Mouse (Mus musculus): Measurements from ENCODE around the gene Sall1. TPM values are rescaled to one million over a fixed set of nuclear protein-coding genes. Genes with fewer than 3 reads are reported as not detected.

Gene Sall1
- polyA plus RNA-seq, 1 experiment from 2014 or later: 0.08 TPM

DNA sequence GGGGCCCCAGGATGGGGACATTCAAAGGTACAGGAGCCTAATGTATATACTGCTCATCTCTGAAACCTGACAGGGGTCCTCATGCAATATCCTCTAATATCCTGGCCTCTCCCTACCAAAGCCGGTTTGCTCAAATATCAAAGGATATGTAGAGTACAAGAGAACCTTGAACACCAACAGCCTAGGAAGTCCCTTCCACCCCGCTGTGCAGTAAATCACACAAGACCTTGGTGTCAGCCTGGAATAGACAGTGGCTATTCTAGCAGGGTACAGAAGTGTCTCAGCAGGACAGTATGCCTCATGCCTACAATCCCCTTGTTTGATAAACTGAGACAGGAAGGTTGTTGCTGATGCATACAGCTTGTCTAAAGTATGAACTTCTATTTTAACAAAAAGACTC is 46.7 kb downstream of the Sall1 start:
- no peak overlapping the region for H3K9ac ChIP-seq
- H3K4me1 ChIP-seq (ENCODE audit: insufficient read depth): no peaks in the 10 kb centered on the region
- TF ChIP-seq CTCF (IDR thresholded peaks at IDR 0.05; ENCODE audit: low read depth): no peak
- H3K27ac ChIP-seq (ENCODE audit: low read depth): no peak overlapping the region
- H3K4me2 ChIP-seq: no peak overlapping the region
- no peaks in the 10 kb centered on the region for H3K9me3 ChIP-seq (ENCODE audit: low read depth, low read length)
- H3K27me3 ChIP-seq (ENCODE audit: insufficient read depth, low read length): no peaks in the 10 kb centered on the region
- ATAC-seq (ENCODE audit: insufficient read depth) (no peak), DNase-seq (no peak)
- WGBS: 84% methylated on average over 2 of the region's 2 CpGs
- no peaks in the 10 kb centered on the region for H3K36me3 ChIP-seq (ENCODE audit: insufficient read depth)
- no peak overlapping the region for H3K4me3 ChIP-seq (ENCODE audit: low read depth, low read length)

DNA sequence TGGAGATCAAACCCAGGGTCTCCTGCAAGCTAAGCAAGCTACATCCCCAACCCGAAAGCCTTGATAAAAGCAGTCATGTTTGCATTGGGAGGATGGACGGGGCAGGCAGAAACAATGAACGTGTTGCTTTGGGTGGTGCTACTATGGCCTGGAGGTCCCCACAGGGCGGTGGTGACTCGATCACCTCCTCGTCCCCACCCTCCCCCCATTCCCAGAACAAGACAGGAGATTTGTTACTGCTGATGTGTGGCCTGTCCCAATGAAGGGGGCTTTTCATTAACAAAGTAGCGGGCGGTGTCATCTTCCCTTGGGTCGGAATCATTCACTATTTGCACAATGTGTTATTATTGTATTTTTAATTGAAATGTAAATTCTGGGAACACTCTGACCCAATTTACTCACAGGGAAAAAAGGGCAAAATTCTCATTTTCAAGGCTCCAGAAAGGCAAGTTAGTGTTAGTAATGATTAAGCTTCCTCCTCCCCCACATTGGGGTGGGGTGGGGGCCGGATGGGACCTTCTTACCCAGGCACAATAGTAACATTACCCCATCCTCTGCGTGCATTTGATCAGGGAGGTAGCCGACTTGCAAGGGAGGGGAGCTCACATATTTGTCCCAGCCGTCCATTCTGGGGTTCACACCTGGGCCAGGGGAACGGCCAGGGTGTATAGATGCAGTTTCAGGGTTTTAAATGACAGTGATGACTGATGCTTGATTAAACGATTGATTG is 52.0 kb downstream of the Sall1 start:
- no peaks in the 10 kb centered on the region for H3K36me3 ChIP-seq (ENCODE audit: insufficient read depth)
- no peak overlapping the region for H3K9ac ChIP-seq
- TF ChIP-seq CTCF (IDR thresholded peaks at IDR 0.05; ENCODE audit: low read depth): no peak
- no peak overlapping the region for H3K27ac ChIP-seq (ENCODE audit: low read depth)
- ATAC-seq (ENCODE audit: insufficient read depth) (no peak), DNase-seq (no peak)
- H3K27me3 ChIP-seq (ENCODE audit: insufficient read depth, low read length): no peaks in the 10 kb centered on the region
- H3K4me3 ChIP-seq (ENCODE audit: low read depth, low read length): no peak overlapping the region
- 61% methylated on average over 15 of the region's 15 CpGs for WGBS
- H3K9me3 ChIP-seq (ENCODE audit: low read depth, low read length): no peaks in the 10 kb centered on the region
- H3K4me2 ChIP-seq: no peak overlapping the region
- no peaks in the 10 kb centered on the region for H3K4me1 ChIP-seq (ENCODE audit: insufficient read depth)

DNA sequence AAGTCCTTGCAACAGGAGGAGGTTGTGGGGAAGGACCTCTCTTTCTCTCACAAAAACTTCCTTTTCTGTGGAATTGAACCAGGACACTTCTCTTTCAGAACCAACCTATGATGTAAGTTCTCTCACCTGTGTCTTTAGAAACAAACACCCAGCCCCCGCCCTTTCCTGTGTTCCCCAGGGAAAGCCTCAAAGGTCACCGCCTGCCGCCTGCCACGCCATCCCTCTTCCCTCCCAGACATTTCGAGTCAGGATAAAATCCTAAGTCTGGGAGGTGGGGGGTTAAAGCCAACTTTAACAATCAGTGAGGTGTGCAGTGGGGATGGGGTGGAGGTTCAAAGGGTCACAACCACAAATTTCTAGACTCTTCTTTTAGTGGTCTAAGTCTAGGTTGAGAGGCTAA is 52.8 kb downstream of the Sall1 start:
- no peak overlapping the region for H3K9ac ChIP-seq
- H3K4me2 ChIP-seq: no peak overlapping the region
- H3K36me3 ChIP-seq (ENCODE audit: insufficient read depth): no peaks in the 10 kb centered on the region
- H3K9me3 ChIP-seq (ENCODE audit: low read depth, low read length): no peaks in the 10 kb centered on the region
- no peak overlapping the region for H3K27ac ChIP-seq (ENCODE audit: low read depth)
- DNase-seq (no peak), ATAC-seq (ENCODE audit: insufficient read depth) (no peak)
- no peak overlapping the region for H3K4me3 ChIP-seq (ENCODE audit: low read depth, low read length)
- TF ChIP-seq CTCF (IDR thresholded peaks at IDR 0.05; ENCODE audit: low read depth): no peak
- H3K4me1 ChIP-seq (ENCODE audit: insufficient read depth): no peaks in the 10 kb centered on the region
- no peaks in the 10 kb centered on the region for H3K27me3 ChIP-seq (ENCODE audit: insufficient read depth, low read length)
- 39% methylated on average over 5 of the region's 5 CpGs for WGBS

GRCm38 (mm10) chr8:88989002-88989401 is 55.0 kb downstream of the Sall1 start:
- Histone ChIP-seq H3K4me2 (no peak overlapping the region), H3K27ac (ENCODE audit: low read depth) (no peak overlapping the region), H3K9me3 (ENCODE audit: low read depth, low read length) (no peaks in the 10 kb centered on the region), H3K27me3 (ENCODE audit: insufficient read depth, low read length) (no peaks in the 10 kb centered on the region), H3K36me3 (ENCODE audit: insufficient read depth) (no peaks in the 10 kb centered on the region), H3K9ac (no peak overlapping the region), H3K4me1 (ENCODE audit: insufficient read depth) (no peaks in the 10 kb centered on the region), H3K4me3 (ENCODE audit: low read depth, low read length) (no peak overlapping the region)
- DNase-seq (no peak), ATAC-seq (ENCODE audit: insufficient read depth) (no peak)
- TF ChIP-seq CTCF (IDR thresholded peaks at IDR 0.05; ENCODE audit: low read depth): no peak
- WGBS: 75% methylated on average over 3 of the region's 3 CpGs

GRCm38 (mm10) chr8:88983468-88983867 is 60.5 kb downstream of the Sall1 start:
- DNase-seq: no peak
- Histone ChIP-seq H3K4me2 (no peak overlapping the region), H3K9me3 (ENCODE audit: low read depth, low read length) (no peaks in the 10 kb centered on the region), H3K4me1 (ENCODE audit: insufficient read depth) (no peaks in the 10 kb centered on the region), H3K27ac (ENCODE audit: low read depth) (no peak overlapping the region), H3K9ac (no peak overlapping the region), H3K36me3 (ENCODE audit: insufficient read depth) (no peaks in the 10 kb centered on the region), H3K27me3 (ENCODE audit: insufficient read depth, low read length) (no peaks in the 10 kb centered on the region), H3K4me3 (ENCODE audit: low read depth, low read length) (no peak overlapping the region)
- no peak for TF ChIP-seq CTCF (IDR thresholded peaks at IDR 0.05; ENCODE audit: low read depth)
- no peak for ATAC-seq (ENCODE audit: insufficient read depth)
- WGBS: 49% methylated on average over 5 of the region's 5 CpGs

Small RNAs within 50 kb of the gene (microRNA-seq; reads per million reads assigned to microRNA genes)
- gene Mir8110 (ENCODE audit: borderline number of aligned reads): not detected
